Mouse (Mus musculus) testis, adult 2 months (tissue): ENCODE results near the gene Nxpe3.

Experiments used
- CTCF ChIP-seq: fragments of 200-500 bp; IDR thresholded peaks from 2 replicates; pipeline ENCODE4 v1.5.1; 2012; ENCODE audit warnings: low read depth, mild to moderate bottlenecking, inconsistent platforms, low read length, moderate library complexity; ENCODE audit not compliant: control insufficient read depth, insufficient read depth, insufficient replicate concordance
- POLR2A ChIP-seq: fragments of 200-500 bp; IDR thresholded peaks from 2 replicates; pipeline ENCODE4 v1.6.1; 2012; ENCODE audit warnings: low read depth, mild to moderate bottlenecking, inconsistent platforms, low read length, moderate library complexity; ENCODE audit not compliant: control insufficient read depth

- no peak for TF ChIP-seq POLR2A
- TF ChIP-seq CTCF = no peak
These were observed 31.3 kb downstream of the Nxpe3 start for GRCm38 (mm10) chr16:55863832-55864231.
